Mouse (Mus musculus): ENCODE measurements around the gene Bcl2l2.

DNA sequence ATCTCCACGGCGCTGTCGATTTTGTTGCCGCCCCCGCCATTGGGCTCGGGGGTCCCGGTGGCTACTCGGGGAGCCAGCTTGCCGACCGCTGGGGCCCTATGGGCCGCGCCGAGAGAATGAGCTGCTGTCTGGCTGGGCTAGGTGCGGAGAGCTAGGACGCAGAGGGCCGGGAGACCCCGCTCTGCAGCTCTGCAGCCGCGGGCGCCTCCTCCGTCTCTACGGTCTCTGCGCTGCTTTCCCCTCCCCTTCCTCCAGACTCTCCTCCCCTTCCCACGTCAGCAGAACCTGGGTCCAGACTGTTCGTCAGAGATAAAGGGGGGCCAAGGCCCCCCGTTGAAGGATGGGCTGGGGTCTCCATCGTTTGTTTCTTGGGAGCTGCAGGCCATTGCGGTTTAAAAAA, 29.7 kb downstream of the Bcl2l2 start, which contains the start of gene Slc22a17:
- TF ChIP-seq POLR2A (IDR thresholded peaks at IDR 0.05; ENCODE audit: insufficient read length, low read depth) (no peak), MYOD1 (IDR thresholded peaks at IDR 0.05; ENCODE audit: control insufficient read depth in 1 of 3, insufficient read length in 2 of 3, low read depth in 2 of 3) (no peak), USF1 (IDR thresholded peaks at IDR 0.05; ENCODE audit: low read depth) (no peak), TCF3 (IDR thresholded peaks at IDR 0.05; ENCODE audit: insufficient read length, low read depth) (no peak), E2F4 (IDR thresholded peaks at IDR 0.05; ENCODE audit: insufficient read depth) (no peak), MAX (IDR thresholded peaks at IDR 0.05; ENCODE audit: low read depth) (no peak), POLR2AphosphoS2 (IDR thresholded peaks at IDR 0.05; ENCODE audit: insufficient read length, low read depth) (no peak), MYOG (IDR thresholded peaks at IDR 0.05; ENCODE audit: control insufficient read depth in 1 of 3, insufficient read depth in 1 of 3, insufficient read length in 2 of 3, low read depth in 2 of 3) (no peak), TCF12 (IDR thresholded peaks at IDR 0.05; ENCODE audit: insufficient read depth, poor library complexity, severe bottlenecking) (no peak)
